Comparison of ENCODE assay signal across 8 mouse cellular contexts in genomic region chr6:134035490-134036405, GRCm38 (mm10). TPM values are rescaled to one million over a fixed set of nuclear protein-coding genes. Genes with fewer than 3 reads are reported as not detected.
DNase-seq lines count a peak whose midpoint lies in the region; ATAC-seq and TF ChIP-seq lines count a peak whose summit lies in the region.

Gene Etv6 (plus strand): TSS chr6:134035700.

- 2% methylated on average over 72 of the region's 78 CpGs for WGBS in cerebellum, adult 2 months
- WGBS in forebrain, postnatal 0 days, result 1% methylated on average over 59 of the region's 78 CpGs
- WGBS in lung, embryonic 16.5 days, result 0% methylated on average over 56 of the region's 78 CpGs

- H3K4me3 ChIP-seq in cerebellum, adult 2 months (replicated peaks; ENCODE audit: insufficient read depth, low read depth, low read length), result peak within 1 kb of the TSS; percentile 72
- H3K4me3 ChIP-seq in forebrain, postnatal 0 days (ENCODE audit: low read depth, low read length), result peak within 1 kb of the TSS; percentile 53
- H3K4me3 ChIP-seq in lung, embryonic 16.5 days (ENCODE audit: low read length), result peak within 1 kb of the TSS; percentile 72

- ATAC-seq in forebrain, postnatal 0 days, result peak; percentile 73
- peak; percentile 78 for ATAC-seq in lung, embryonic 16.5 days (ENCODE audit: low read depth)

- peak; percentile 85 for DNase-seq in MN1 (ENCODE audit: low spot score)
- peak; percentile 77 to 78 for DNase-seq in cerebellum, adult 2 months
- DNase-seq in forebrain, postnatal 0 days, result peak; percentile 85
- peak in 1 of 2 experiments; percentile 78 for DNase-seq in heart, postnatal 36 days
- DNase-seq in layer of hippocampus, adult 9-11 months, result peak; percentile 81
- DNase-seq in ovary, postnatal 14 days (ENCODE audit: low spot score), result peak; percentile 54
- peak; percentile 53 to 61 for DNase-seq in thymus, postnatal 10 days (ENCODE audit: low spot score in 2 of 2)

- intact Hi-C loops in heart, postnatal 36 days (cut with DNase I), result loop anchor here (1.0 to 5.0 kb wide), 8 partner anchors 50 to 353 kb away; no protein-coding TSS in a partner anchor

- no peaks in the 10 kb centered on the region for H3K4me1 ChIP-seq in cerebellum, adult 2 months (ENCODE audit: control insufficient read depth, insufficient read depth, low read length)
- peaks cover 14% of the 10 kb centered on the region; the same call in 1 of the 2 replicates for H3K4me1 ChIP-seq in forebrain, postnatal 0 days (ENCODE audit: insufficient read depth)
- H3K4me1 ChIP-seq in lung, embryonic 16.5 days (replicated peaks; ENCODE audit: control insufficient read depth, insufficient read depth, low read length), result peaks cover 34% of the 10 kb centered on the region

- H3K27me3 ChIP-seq in cerebellum, adult 2 months (ENCODE audit: control insufficient read depth, insufficient read depth, low read length), result no peaks in the 10 kb centered on the region
- no peaks in the 10 kb centered on the region for H3K27me3 ChIP-seq in forebrain, postnatal 0 days (ENCODE audit: insufficient read depth, low read length)
- no peaks in the 10 kb centered on the region for H3K27me3 ChIP-seq in lung, embryonic 16.5 days (ENCODE audit: control insufficient read depth, insufficient read depth, low read depth, low read length)

- H3K9me3 ChIP-seq in forebrain, postnatal 0 days (ENCODE audit: low read length), result no peaks in the 10 kb centered on the region
- no peaks in the 10 kb centered on the region for H3K9me3 ChIP-seq in lung, embryonic 16.5 days (ENCODE audit: control insufficient read depth, low read length)

- peak within 1 kb of the TSS; percentile 94 for H3K9ac ChIP-seq in forebrain, postnatal 0 days
- H3K9ac ChIP-seq in lung, embryonic 16.5 days (ENCODE audit: low read length), result peak within 1 kb of the TSS; percentile 96

- no peak for TF ChIP-seq CTCF in cerebellum, adult 2 months (IDR thresholded peaks at IDR 0.05; ENCODE audit: borderline replicate concordance, insufficient read depth, low read depth, low read length)
- TF ChIP-seq CTCF in forebrain, postnatal 0 days (IDR thresholded peaks at IDR 0.05; ENCODE audit: low read depth), result no peak

- no peak for TF ChIP-seq POLR2A in cerebellum, adult 2 months (IDR thresholded peaks at IDR 0.05; ENCODE audit: borderline replicate concordance, insufficient read depth, low read length)

- H3K4me2 ChIP-seq in forebrain, postnatal 0 days (ENCODE audit: low read depth), result peak within 1 kb of the TSS; percentile 75
- peak within 1 kb of the TSS; percentile 62 for H3K4me2 ChIP-seq in lung, embryonic 16.5 days (ENCODE audit: low read depth, low read length)

- H3K27ac ChIP-seq in cerebellum, adult 2 months (ENCODE audit: insufficient read depth, low read length), result peak within 1 kb of the TSS; percentile 91
- peak within 1 kb of the TSS; percentile 98 for H3K27ac ChIP-seq in forebrain, postnatal 0 days (ENCODE audit: low read depth, low read length)
- peak within 1 kb of the TSS; percentile 100 for H3K27ac ChIP-seq in lung, embryonic 16.5 days (ENCODE audit: low read length)

- no peaks in the 10 kb centered on the region for H3K36me3 ChIP-seq in forebrain, postnatal 0 days (ENCODE audit: insufficient read depth)
- H3K36me3 ChIP-seq in lung, embryonic 16.5 days (ENCODE audit: control insufficient read depth, insufficient read depth, low read length), result no peaks in the 10 kb centered on the region

RNA-seq across cellular contexts. Expression of gene Etv6, which starts in this region (rescaled TPM):
- 8.9 and 9.1 TPM in 2 replicates for polyA plus RNA-seq in cerebellum, adult 2 months (2012; rRNA removed)
- 7.1 TPM in 2 replicates for total RNA-seq in forebrain, postnatal 0 days (2014; rRNA removed)
- 3.0 and 3.3 TPM in 2 replicates for polyA plus RNA-seq in forebrain, postnatal 0 days (2015; fragmentation: Nextera tagmentation; extraction: Ambion mirVana)
- 10 to 100 TPM; 11.5 to 15.0 TPM for total RNA-seq in heart, postnatal 36 days (2021)
- 12.6 and 14.0 TPM in 2 replicates for polyA plus RNA-seq in lung, embryonic 16.5 days (2015; fragmentation: Nextera tagmentation; extraction: Ambion mirVana)
